17 mouse cellular contexts compared by ENCODE assay signal in genomic region chr12:102445436-102445835, GRCm38 (mm10). TPM values are rescaled to one million over a fixed set of nuclear protein-coding genes. Genes with fewer than 3 reads are reported as not detected.
DNase-seq lines count a peak whose midpoint lies in the region; ATAC-seq and TF ChIP-seq lines count a peak whose summit lies in the region.
"Had no signal": no experiment of that assay in that cellular context is flagged by ENCODE, and none has a peak within 500 bp of the region (broad histone marks: within the 10 kb centered on the region; RNA-seq: fewer than 3 reads in every experiment).

No protein-coding gene starts in this region.

- TF ChIP-seq POLR2A in spleen, adult 2 months (IDR thresholded peaks at IDR 0.05; ENCODE audit: low read depth, low read length) = no peak
- TF ChIP-seq POLR2A in kidney, adult 2 months (IDR thresholded peaks at IDR 0.05; ENCODE audit: low read depth, low read length) = no peak

- no peak overlapping the region for H3K4me3 ChIP-seq in spleen, adult 2 months (ENCODE audit: extremely low read depth, insufficient read depth, insufficient read length)
- no peak overlapping the region for H3K4me3 ChIP-seq in macrophage (ENCODE audit: inconsistent target)
- no peak overlapping the region for H3K4me3 ChIP-seq in kidney, embryonic 16.5 days (ENCODE audit: low read length)
- H3K4me3 ChIP-seq in hindbrain, embryonic 13.5 days = no peak overlapping the region
- H3K4me3 ChIP-seq in kidney, adult 2 months (ENCODE audit: insufficient read depth, low read depth, low read length) = no peak overlapping the region
- H3K4me3 ChIP-seq: embryonic facial prominence, embryonic 15.5 days; forebrain, embryonic 13.5 days; heart, embryonic 12.5 days; intestine, embryonic 15.5 days; neural tube, embryonic 15.5 days had no signal

- H3K79me2 ChIP-seq in macrophage (ENCODE audit: inconsistent target) = peaks cover 18% of the 10 kb centered on the region; the same call in 1 of the 2 replicates

- no peak overlapping the region for H3K4me2 ChIP-seq in kidney, embryonic 16.5 days (replicated peaks; ENCODE audit: low read depth, low read length)
- H3K4me2 ChIP-seq in hindbrain, embryonic 13.5 days = no peak overlapping the region
- H3K4me2 ChIP-seq: embryonic facial prominence, embryonic 15.5 days; forebrain, embryonic 13.5 days; heart, embryonic 12.5 days; intestine, embryonic 15.5 days; neural tube, embryonic 15.5 days had no signal

- H3K36me3 ChIP-seq in spleen, adult 2 months (ENCODE audit: control insufficient read depth, insufficient read depth, low read length) = no peaks in the 10 kb centered on the region
- no peaks in the 10 kb centered on the region for H3K36me3 ChIP-seq in macrophage (ENCODE audit: inconsistent target)
- H3K36me3 ChIP-seq in kidney, embryonic 16.5 days (ENCODE audit: insufficient read depth, low read length) = no peaks in the 10 kb centered on the region
- H3K36me3 ChIP-seq in hindbrain, embryonic 13.5 days = no peaks in the 10 kb centered on the region
- no peaks in the 10 kb centered on the region for H3K36me3 ChIP-seq in kidney, adult 2 months (ENCODE audit: control insufficient read depth, insufficient read depth, low read length)
- H3K36me3 ChIP-seq: embryonic facial prominence, embryonic 15.5 days; heart, embryonic 12.5 days; intestine, embryonic 15.5 days; neural tube, embryonic 15.5 days had no signal

- WGBS in spleen, adult 2 months = 29% methylated on average over 4 of the region's 4 CpGs
- 4% methylated on average over 4 of the region's 4 CpGs for WGBS in macrophage (ENCODE audit: missing documents)
- 62% methylated on average over 4 of the region's 4 CpGs for WGBS in kidney, embryonic 16.5 days
- 81% methylated on average over 4 of the region's 4 CpGs for WGBS in hindbrain, embryonic 13.5 days
- WGBS in kidney, adult 2 months = 71% methylated on average over 4 of the region's 4 CpGs

- peaks cover 17% of the 10 kb centered on the region for H3K4me1 ChIP-seq in spleen, adult 2 months (ENCODE audit: control insufficient read depth, insufficient read depth, insufficient read length)
- no peaks in the 10 kb centered on the region for H3K4me1 ChIP-seq in kidney, embryonic 16.5 days (ENCODE audit: insufficient read depth, low read length)
- no peaks in the 10 kb centered on the region for H3K4me1 ChIP-seq in hindbrain, embryonic 13.5 days (replicated peaks)
- no peaks in the 10 kb centered on the region for H3K4me1 ChIP-seq in kidney, adult 2 months (ENCODE audit: control insufficient read depth, insufficient read depth, low read length)
- H3K4me1 ChIP-seq: embryonic facial prominence, embryonic 15.5 days; forebrain, embryonic 13.5 days; heart, embryonic 12.5 days; intestine, embryonic 15.5 days; neural tube, embryonic 15.5 days had no signal

- no peak for TF ChIP-seq CTCF in spleen, adult 2 months (IDR thresholded peaks at IDR 0.05; ENCODE audit: extremely low read depth, insufficient read depth, insufficient read length, insufficient replicate concordance)
- TF ChIP-seq CTCF in kidney, adult 2 months (conservative IDR thresholded peaks at IDR 0.05; ENCODE audit: insufficient read depth, insufficient read length, low read depth, low read length) = no peak

- ATAC-seq in kidney, embryonic 16.5 days (ENCODE audit: low FRiP score, low TSS enrichment) = no peak
- no peak for ATAC-seq in hindbrain, embryonic 13.5 days (ENCODE audit: low FRiP score)
- ATAC-seq: forebrain, embryonic 13.5 days; intestine, embryonic 15.5 days had no signal

- peak overlapping the region; percentile 55; the same call in 1 of the 2 replicates for H3K27ac ChIP-seq in spleen, adult 2 months (ENCODE audit: insufficient read depth, low read length)
- H3K27ac ChIP-seq in macrophage = peak overlapping the region; percentile 91
- H3K27ac ChIP-seq in kidney, embryonic 16.5 days (ENCODE audit: low read length) = no peak overlapping the region
- no peak overlapping the region for H3K27ac ChIP-seq in hindbrain, embryonic 13.5 days
- H3K27ac ChIP-seq in kidney, adult 2 months (ENCODE audit: insufficient read depth, low read depth, low read length) = no peak overlapping the region
- H3K27ac ChIP-seq: embryonic facial prominence, embryonic 15.5 days; forebrain, embryonic 13.5 days; intestine, embryonic 15.5 days; neural tube, embryonic 15.5 days had no signal

- DNase-seq in heart, adult 8-10 months (ENCODE audit: low spot score) = peak; percentile 41
- DNase-seq in heart, postnatal 4 days = no peak
- DNase-seq in spleen, adult 2 months (ENCODE audit: low read depth in 1 of 2, low spot score in 2 of 2) = no peak
- DNase-seq in spleen, adult 12 weeks (ENCODE audit: low spot score) = no peak
- no peak for DNase-seq in kidney, adult 2 months
- DNase-seq: cerebellum, adult 11-12 months; kidney, postnatal 10 days; right cerebral cortex, adult 18-20 months; thymus, postnatal 4 days had no signal

- H3K9ac ChIP-seq in kidney, embryonic 16.5 days (replicated peaks; ENCODE audit: low read length) = no peak overlapping the region
- H3K9ac ChIP-seq in hindbrain, embryonic 13.5 days = no peak overlapping the region
- H3K9ac ChIP-seq: embryonic facial prominence, embryonic 15.5 days; forebrain, embryonic 13.5 days; heart, embryonic 12.5 days; intestine, embryonic 15.5 days; neural tube, embryonic 15.5 days had no signal

- H3K9me3 ChIP-seq in kidney, embryonic 16.5 days (ENCODE audit: low read length) = no peaks in the 10 kb centered on the region
- H3K9me3 ChIP-seq in hindbrain, embryonic 13.5 days = no peaks in the 10 kb centered on the region
- H3K9me3 ChIP-seq: embryonic facial prominence, embryonic 15.5 days; forebrain, embryonic 13.5 days; heart, embryonic 12.5 days; intestine, embryonic 15.5 days; neural tube, embryonic 15.5 days had no signal

- H3K27me3 ChIP-seq in spleen, adult 2 months (ENCODE audit: control insufficient read depth, insufficient read depth, low read length) = no peaks in the 10 kb centered on the region
- H3K27me3 ChIP-seq in kidney, embryonic 16.5 days (ENCODE audit: insufficient read depth, low read length) = no peaks in the 10 kb centered on the region
- H3K27me3 ChIP-seq in hindbrain, embryonic 13.5 days = no peaks in the 10 kb centered on the region
- H3K27me3 ChIP-seq in kidney, adult 2 months (replicated peaks; ENCODE audit: control insufficient read depth, insufficient read depth, low read length) = no peaks in the 10 kb centered on the region
- H3K27me3 ChIP-seq: embryonic facial prominence, embryonic 15.5 days; forebrain, embryonic 13.5 days; heart, embryonic 12.5 days; intestine, embryonic 15.5 days; neural tube, embryonic 15.5 days had no signal

RNA-seq across cellular contexts. Expression of gene Lgmn, which starts 5.8 kb away (rescaled TPM):
- 10 to 100 TPM; 53.7 to 64.8 (median 60.5) TPM for total RNA-seq in heart, adult 8-10 months (2022)
- 10 to 100 TPM; 68.9 to 76.9 TPM for total RNA-seq in heart, postnatal 4 days (2021)
- 111 and 132 TPM in 2 replicates for polyA plus RNA-seq in spleen, adult 2 months (2012; rRNA removed)
- 100 to 1,000 TPM in 25 of 26 experiments, 10 to 100 TPM in 1; 88.6 to 854 (median 496) TPM for total RNA-seq in macrophage (2018; cell fraction: chromatin; rRNA removed)
- total RNA-seq in macrophage (2018; cell fraction: cytosol; rRNA removed) = 1,000 to 10,000 TPM; 1,640 to 2,709 (median 2,101) TPM
- 1,000 to 10,000 TPM in 25 of 26 experiments, 100 to 1,000 TPM in 1; 456 to 3,671 (median 2,465) TPM for total RNA-seq in macrophage (2018; cell fraction: nucleus; rRNA removed)
- polyA plus RNA-seq in macrophage (2018) = 1,992 to 3,134 TPM (median 2,166 TPM) in 3 replicates
- polyA plus RNA-seq in kidney, embryonic 16.5 days (2015; fragmentation: Nextera tagmentation; extraction: Ambion mirVana) = 153 and 175 TPM in 2 replicates
- polyA plus RNA-seq in hindbrain, embryonic 13.5 days (2015; fragmentation: Nextera tagmentation; extraction: Ambion mirVana) = 83.9 and 89.2 TPM in 2 replicates
- polyA plus RNA-seq in kidney, adult 2 months (2012; rRNA removed) = 1,163 and 1,191 TPM in 2 replicates

RNA-seq across cellular contexts. Expression of gene Golga5, which starts 23.5 kb away (rescaled TPM):
- 10 to 100 TPM; 25.9 to 27.9 (median 27.3) TPM for total RNA-seq in heart, adult 8-10 months (2022)
- 10 to 100 TPM; 23.0 to 26.7 TPM for total RNA-seq in heart, postnatal 4 days (2021)
- polyA plus RNA-seq in spleen, adult 2 months (2012; rRNA removed) = 6.9 and 9.3 TPM in 2 replicates
- 10 to 100 TPM; 22.0 to 67.7 (median 45.9) TPM for total RNA-seq in macrophage (2018; cell fraction: chromatin; rRNA removed)
- 10 to 100 TPM; 16.6 to 31.3 (median 26.2) TPM for total RNA-seq in macrophage (2018; cell fraction: cytosol; rRNA removed)
- total RNA-seq in macrophage (2018; cell fraction: nucleus; rRNA removed) = 10 to 100 TPM; 19.4 to 41.1 (median 29.3) TPM
- 27.9 to 40.8 TPM (median 29.5 TPM) in 3 replicates for polyA plus RNA-seq in macrophage (2018)
- polyA plus RNA-seq in kidney, embryonic 16.5 days (2015; fragmentation: Nextera tagmentation; extraction: Ambion mirVana) = 35.6 and 37.8 TPM in 2 replicates
- 30.1 and 30.2 TPM in 2 replicates for polyA plus RNA-seq in hindbrain, embryonic 13.5 days (2015; fragmentation: Nextera tagmentation; extraction: Ambion mirVana)
- polyA plus RNA-seq in kidney, adult 2 months (2012; rRNA removed) = 12.8 and 14.8 TPM in 2 replicates

Comparison
In these comparisons a context has a peak if more than half of its experiments do, and no peak if none do; other contexts are left out.
1. H3K27ac ChIP-seq: peak in spleen, adult 2 months (single experiment) and macrophage (single experiment); none in kidney, embryonic 16.5 days (single experiment), hindbrain, embryonic 13.5 days (single experiment) and kidney, adult 2 months (single experiment).